Mouse (Mus musculus) CH12.LX (cell line): ENCODE measurements around the gene Gas2l2. TPM values are rescaled to one million over a fixed set of nuclear protein-coding genes. Genes with fewer than 3 reads are reported as not detected.

Experiments used
- DNase-seq: peaks from one replicate; pipeline ENCODE4 v3.0.0-alpha.2; 2013; ENCODE audit errors: extremely low read depth
- H3K27ac ChIP-seq: 2 replicates; pipeline ENCODE4 v1.5.1; 2012; ENCODE audit warnings: low read depth, mild to moderate bottlenecking, control low read depth, moderate library complexity; ENCODE audit not compliant: insufficient read depth
- H3K27me3 ChIP-seq: replicated peaks from 2 replicates; pipeline ENCODE3; 2012; ENCODE audit warnings: inconsistent platforms
- H3K36me3 ChIP-seq, 2 experiments: replicated peaks in 1 of 2; 2 replicates each; pipeline versions ENCODE3 to v1.6.1; 2012; ENCODE audit warnings: inconsistent platforms in 1 of 2, low read length in 1 of 2, mild to moderate bottlenecking in 1 of 2, mixed read lengths in 1 of 2, moderate library complexity in 1 of 2; ENCODE audit not compliant: control insufficient read depth in 1 of 2, insufficient read depth in 1 of 2
- H3K4me1 ChIP-seq, 2 experiments: 2 replicates each; pipeline ENCODE4 v1.6.1; 2012; ENCODE audit warnings: inconsistent platforms in 1 of 2, moderate library complexity in 1 of 2; ENCODE audit not compliant: insufficient read depth in 2 of 2, control insufficient read depth in 1 of 2
- H3K4me2 ChIP-seq: 2 replicates; pipeline ENCODE4 v1.6.1; 2012; ENCODE audit warnings: low read depth, mild to moderate bottlenecking, control low read depth; ENCODE audit not compliant: poor library complexity, insufficient read depth, severe bottlenecking
- H3K4me3 ChIP-seq, 3 experiments: fragments of 150-350 bp in 1 of 3; sonication (generic) in 1 of 3; replicated peaks in 1 of 3; 2 replicates each; pipeline versions ENCODE3 to v1.5.1; 2011 to 2012; ENCODE audit warnings: low read depth in 2 of 3, low read length in 2 of 3, mild to moderate bottlenecking in 2 of 3, moderate library complexity in 2 of 3, control low read depth in 1 of 3, improper control_type of control experiment in 1 of 3, inconsistent platforms in 1 of 3, mixed read lengths in 1 of 3; ENCODE audit not compliant: poor library complexity in 1 of 3
- H3K79me2 ChIP-seq: replicated peaks from 2 replicates; pipeline ENCODE4 v1.6.1; 2012; ENCODE audit warnings: mild to moderate bottlenecking, moderate library complexity; ENCODE audit not compliant: control insufficient read depth, poor library complexity, insufficient read depth, severe bottlenecking; ENCODE audit errors: extremely low read depth
- H3K9ac ChIP-seq: 2 replicates; pipeline ENCODE4 v1.6.1; 2012; ENCODE audit warnings: low read depth, mild to moderate bottlenecking, control low read depth, moderate library complexity; ENCODE audit not compliant: insufficient read depth
- H3K9me3 ChIP-seq: replicated peaks from 2 replicates; pipeline ENCODE3; 2012; ENCODE audit warnings: low read length, inconsistent platforms, mixed read lengths
- BHLHE40 ChIP-seq: IDR thresholded peaks from 2 replicates; pipeline ENCODE4 v1.6.1; 2011; ENCODE audit warnings: mild to moderate bottlenecking, low read depth, low read length, improper control_type of control experiment
- CHD2 ChIP-seq: IDR thresholded peaks from 2 replicates; pipeline ENCODE4 v1.6.1; 2011; ENCODE audit warnings: low read length, improper control_type of control experiment
- CTCF ChIP-seq, 2 experiments: IDR thresholded peaks in 1 of 2; conservative IDR thresholded peaks in 1 of 2; 2 replicates each; pipeline ENCODE4 v1.5.1; 2011 to 2012; ENCODE audit warnings: low read depth in 2 of 2, low read length in 2 of 2, improper control_type of control experiment in 1 of 2, inconsistent platforms in 1 of 2, mild to moderate bottlenecking in 1 of 2, moderate library complexity in 1 of 2
- E2F4 ChIP-seq: IDR thresholded peaks from 2 replicates; pipeline ENCODE4 v1.6.1; 2011; ENCODE audit warnings: low read depth, low read length, improper control_type of control experiment; ENCODE audit not compliant: insufficient replicate concordance
- ELF1 ChIP-seq: IDR thresholded peaks from 2 replicates; pipeline ENCODE4 v1.6.1; 2014; ENCODE audit warnings: low read depth, mild to moderate bottlenecking, inconsistent platforms, low read length, improper control_type of control experiment
- GABPA ChIP-seq: IDR thresholded peaks from 2 replicates; pipeline ENCODE4 v1.6.1; 2012; ENCODE audit warnings: low read depth, low read length, improper control_type of control experiment, inconsistent platforms; ENCODE audit not compliant: insufficient replicate concordance
- MAX ChIP-seq: IDR thresholded peaks from 2 replicates; pipeline ENCODE4 v1.6.1; 2011; ENCODE audit warnings: low read length, improper control_type of control experiment
- MAZ ChIP-seq: IDR thresholded peaks from 2 replicates; pipeline ENCODE4 v1.6.1; 2012; ENCODE audit warnings: low read depth, mild to moderate bottlenecking, inconsistent platforms, low read length, improper control_type of control experiment, moderate library complexity
- MXI1 ChIP-seq: IDR thresholded peaks from 2 replicates; pipeline ENCODE4 v1.6.1; 2011; ENCODE audit warnings: mild to moderate bottlenecking, low read depth, low read length, improper control_type of control experiment
- NELFE ChIP-seq: IDR thresholded peaks from 2 replicates; pipeline ENCODE4 v1.6.1; 2011; ENCODE audit warnings: low read depth, low read length, improper control_type of control experiment
- NRF1 ChIP-seq: IDR thresholded peaks from 2 replicates; pipeline ENCODE4 v1.6.1; 2014; ENCODE audit warnings: low read depth, mild to moderate bottlenecking, inconsistent platforms, low read length, improper control_type of control experiment, moderate library complexity
- PAX5 ChIP-seq: IDR thresholded peaks from 2 replicates; pipeline ENCODE4 v1.6.1; 2012; ENCODE audit warnings: low read length, inconsistent platforms, mixed read lengths
- POLR2A ChIP-seq: IDR thresholded peaks from 2 replicates; pipeline ENCODE4 v1.6.1; 2011; ENCODE audit warnings: low read depth, mild to moderate bottlenecking, improper control_type of control experiment, low read length
- RCOR1 ChIP-seq: conservative IDR thresholded peaks from 2 replicates; pipeline ENCODE4 v1.6.1; 2012; ENCODE audit warnings: low read depth, mild to moderate bottlenecking, inconsistent platforms, low read length, improper control_type of control experiment
- SIN3A ChIP-seq: IDR thresholded peaks from 2 replicates; pipeline ENCODE4 v1.6.1; 2012; ENCODE audit warnings: low read length, improper control_type of control experiment, inconsistent platforms
- SMC3 ChIP-seq: IDR thresholded peaks from 2 replicates; pipeline ENCODE4 v1.6.1; 2011; ENCODE audit warnings: low read depth, low read length, improper control_type of control experiment
- TCF12 ChIP-seq: IDR thresholded peaks from 2 replicates; pipeline ENCODE4 v1.6.1; 2014; ENCODE audit warnings: low read depth, mild to moderate bottlenecking, inconsistent platforms, low read length, improper control_type of control experiment
- UBTF ChIP-seq: IDR thresholded peaks from 2 replicates; pipeline ENCODE4 v1.6.1; 2012; ENCODE audit warnings: low read depth, mild to moderate bottlenecking, inconsistent platforms, low read length, improper control_type of control experiment, moderate library complexity
- USF1 ChIP-seq: IDR thresholded peaks from 2 replicates; pipeline ENCODE4 v1.6.1; 2014; ENCODE audit warnings: low read depth, mild to moderate bottlenecking, inconsistent platforms, low read length, improper control_type of control experiment
- ZC3H11A ChIP-seq: IDR thresholded peaks from 2 replicates; pipeline ENCODE4 v1.6.1; 2012; ENCODE audit warnings: low read depth, mild to moderate bottlenecking, inconsistent platforms, low read length, improper control_type of control experiment
- ZKSCAN1 ChIP-seq: IDR thresholded peaks from 2 replicates; pipeline ENCODE4 v1.6.1; 2012; ENCODE audit warnings: low read depth, inconsistent platforms, low read length, improper control_type of control experiment, borderline replicate concordance
- dilution Hi-C: fragments of 300-500 bp; cut with MboI; formaldehyde crosslinking; loops from 2 replicates; pipeline ENCODE4 v1.14.3; 2020; ENCODE audit warnings: low sequenced_read_pairs; ENCODE audit not compliant: extremely low pct_unique_long_range_greater_than_20kb, extremely low pct_ligation_motif_present
- in situ Hi-C: fragments of 300-500 bp; cut with MboI; formaldehyde crosslinking; loops from 3 replicates; pipeline ENCODE4 v1.14.3; 2019; ENCODE audit warnings: low sequenced_read_pairs, low pct_ligation_motif_present, low pct_unique_long_range_greater_than_20kb, mixed read lengths
- polyA plus RNA-seq: library from polyadenylated mRNA; unstranded; fragments of >175 nt; gene quantifications from 2 replicates; pipeline ENCODE4 v1.2.1, GENCODE M21; 2012; ENCODE audit warnings: low read depth; ENCODE audit not compliant: insufficient read length
- total RNA-seq, 2 experiments: library from RNA; depleted of rRNA; stranded (reverse); fragments of 300-350 nt in 1 of 2; fragments of >200 nt in 1 of 2; gene quantifications; 2 replicates each; pipeline ENCODE4 v1.2.3; 2012 to 2014

The Gas2l2 gene
- total and polyA plus RNA-seq, 3 experiments, result not detected

GRCm38 (mm10) chr11:83397626-83398025 is 31.6 kb downstream of the Gas2l2 start:
- Histone ChIP-seq H3K9me3 (no peaks in the 10 kb centered on the region), H3K27me3 (no peaks in the 10 kb centered on the region), H3K4me2 (no peak overlapping the region), H3K9ac (no peak overlapping the region), H3K27ac (no peak overlapping the region), H3K36me3 (peaks cover 38 to 82% of the 10 kb centered on the region in 2 experiments), H3K4me1 (peaks cover 12 to 31% of the 10 kb centered on the region in 2 experiments), H3K79me2 (no peaks in the 10 kb centered on the region), H3K4me3 (no peak overlapping the region)
- in situ Hi-C loops (no loop called here), dilution Hi-C loops (no loop called here)
- no peak for DNase-seq
- TF ChIP-seq MXI1, result no peak
- no peak for TF ChIP-seq MAZ
- TF ChIP-seq CTCF (conservative IDR thresholded peaks at IDR 0.05 in 1 of 2, IDR thresholded peaks at IDR 0.05 in 1 of 2; ENCODE audit: low read depth in 2 of 2, low read length in 2 of 2), result no peak
- TF ChIP-seq SIN3A, result no peak
- no peak for TF ChIP-seq SMC3
- TF ChIP-seq RCOR1, result no peak
- no peak for TF ChIP-seq ZKSCAN1
- no peak for TF ChIP-seq UBTF
- no peak for TF ChIP-seq CHD2
- no peak for TF ChIP-seq ZC3H11A
- no peak for TF ChIP-seq PAX5
- TF ChIP-seq MAX, result no peak
- TF ChIP-seq E2F4, result no peak
- TF ChIP-seq USF1, result no peak
- TF ChIP-seq NELFE, result no peak
- no peak for TF ChIP-seq BHLHE40
- no peak for TF ChIP-seq TCF12

- Histone ChIP-seq H3K27ac (no peak overlapping the region), H3K36me3 (peaks cover 53 to 87% of the 10 kb centered on the region in 2 experiments), H3K9me3 (no peaks in the 10 kb centered on the region), H3K4me3 (no peak overlapping the region), H3K79me2 (no peaks in the 10 kb centered on the region), H3K27me3 (no peaks in the 10 kb centered on the region), H3K9ac (no peak overlapping the region), H3K4me2 (no peak overlapping the region), H3K4me1 (peaks cover 12 to 21% of the 10 kb centered on the region in 2 experiments)
- no peak for DNase-seq
- dilution Hi-C loops, result no loop called here
- no peak for TF ChIP-seq CTCF (conservative IDR thresholded peaks at IDR 0.05 in 1 of 2, IDR thresholded peaks at IDR 0.05 in 1 of 2; ENCODE audit: low read depth in 2 of 2, low read length in 2 of 2)
- TF ChIP-seq NELFE, result no peak
- TF ChIP-seq POLR2A, result no peak
- no peak for TF ChIP-seq RCOR1
- no peak for TF ChIP-seq UBTF
- TF ChIP-seq ELF1, result no peak
- TF ChIP-seq SIN3A, result no peak
- TF ChIP-seq NRF1, result no peak
- TF ChIP-seq GABPA, result no peak
- no peak for TF ChIP-seq SMC3
- in situ Hi-C loops, result no loop called here
Measured at GRCm38 (mm10) chr11:83394802-83395439, 34.3 kb downstream of the Gas2l2 start.
